Mouse (Mus musculus): ENCODE results near the gene Pdcd10. TPM values are rescaled to one million over a fixed set of nuclear protein-coding genes. Genes with fewer than 3 reads are reported as not detected.

The Pdcd10 gene
- total and polyA plus RNA-seq, 2 experiments from 2014 or later = 33.8 to 95.6 TPM

- no peak for TF ChIP-seq CTCF (IDR thresholded peaks at IDR 0.05)
- H3K4me3 ChIP-seq (ENCODE audit: low read depth, low read length) = no peak overlapping the region
- no peak overlapping the region for H3K27ac ChIP-seq (ENCODE audit: low read depth, low read length)
- WGBS = 91% methylated on average over 7 of the region's 7 CpGs
- no peaks in the 10 kb centered on the region for H3K9me3 ChIP-seq (ENCODE audit: low read length)
- H3K27me3 ChIP-seq (ENCODE audit: insufficient read depth, low read length) = no peaks in the 10 kb centered on the region
- ATAC-seq (ENCODE audit: low FRiP score) (no peak), DNase-seq (ENCODE audit: low spot score) (no peak)
- H3K4me1 ChIP-seq (ENCODE audit: insufficient read depth, low read length) = no peaks in the 10 kb centered on the region
- no peak overlapping the region for H3K4me2 ChIP-seq (ENCODE audit: low read depth, low read length, poor library complexity, severe bottlenecking)
- no peak overlapping the region for H3K9ac ChIP-seq (replicated peaks; ENCODE audit: low read length, poor library complexity, severe bottlenecking)
- H3K36me3 ChIP-seq (ENCODE audit: insufficient read depth, low read length) = no peaks in the 10 kb centered on the region
Observed at GRCm38 (mm10) chr3:75498961-75499960, 57.4 kb downstream of the Pdcd10 start.

GRCm38 (mm10) chr3:75492913-75493312, 63.7 kb downstream of the Pdcd10 start:
- Histone ChIP-seq H3K4me1 (ENCODE audit: insufficient read depth, low read length) (no peaks in the 10 kb centered on the region), H3K27me3 (ENCODE audit: insufficient read depth, low read length) (no peaks in the 10 kb centered on the region), H3K9ac (replicated peaks; ENCODE audit: low read length, poor library complexity, severe bottlenecking) (no peak overlapping the region), H3K27ac (ENCODE audit: low read depth, low read length) (no peak overlapping the region), H3K36me3 (ENCODE audit: insufficient read depth, low read length) (no peaks in the 10 kb centered on the region), H3K9me3 (ENCODE audit: low read length) (no peaks in the 10 kb centered on the region), H3K4me2 (ENCODE audit: low read depth, low read length, poor library complexity, severe bottlenecking) (no peak overlapping the region), H3K4me3 (ENCODE audit: low read depth, low read length) (no peak overlapping the region)
- ATAC-seq (ENCODE audit: low FRiP score) = no peak
- no peak for DNase-seq (ENCODE audit: low spot score)
- 73% methylated on average over 3 of the region's 3 CpGs for WGBS
- no peak for TF ChIP-seq CTCF (IDR thresholded peaks at IDR 0.05)

GRCm38 (mm10) chr3:75482056-75482455, 74.6 kb downstream of the Pdcd10 start, which contains the start of gene Wdr49:
Gene Wdr49, minus strand, starts transcription at chr3:75482156.
- no peak for DNase-seq (ENCODE audit: low spot score)
- Histone ChIP-seq H3K36me3 (ENCODE audit: insufficient read depth, low read length) (no peaks in the 10 kb centered on the region), H3K9ac (replicated peaks; ENCODE audit: low read length, poor library complexity, severe bottlenecking) (no peak within 1 kb of the TSS), H3K4me1 (ENCODE audit: insufficient read depth, low read length) (no peaks in the 10 kb centered on the region), H3K27ac (ENCODE audit: low read depth, low read length) (no peak within 1 kb of the TSS), H3K9me3 (ENCODE audit: low read length) (no peaks in the 10 kb centered on the region), H3K4me2 (ENCODE audit: low read depth, low read length, poor library complexity, severe bottlenecking) (no peak within 1 kb of the TSS), H3K4me3 (ENCODE audit: low read depth, low read length) (no peak within 1 kb of the TSS), H3K27me3 (ENCODE audit: insufficient read depth, low read length) (no peaks in the 10 kb centered on the region)
- 19% methylated on average over 2 of the region's 2 CpGs for WGBS
- ATAC-seq (ENCODE audit: low FRiP score) = no peak
- no peak for TF ChIP-seq CTCF (IDR thresholded peaks at IDR 0.05)

GRCm38 (mm10) chr3:75475106-75475505, 81.5 kb downstream of the Pdcd10 start:
- H3K36me3 ChIP-seq (ENCODE audit: insufficient read depth, low read length) = no peaks in the 10 kb centered on the region
- no peak overlapping the region for H3K27ac ChIP-seq (ENCODE audit: low read depth, low read length)
- no peaks in the 10 kb centered on the region for H3K27me3 ChIP-seq (ENCODE audit: insufficient read depth, low read length)
- no peak for ATAC-seq (ENCODE audit: low FRiP score)
- no peaks in the 10 kb centered on the region for H3K4me1 ChIP-seq (ENCODE audit: insufficient read depth, low read length)
- no peak for DNase-seq (ENCODE audit: low spot score)
- no peak overlapping the region for H3K4me2 ChIP-seq (ENCODE audit: low read depth, low read length, poor library complexity, severe bottlenecking)
- no peak overlapping the region for H3K4me3 ChIP-seq (ENCODE audit: low read depth, low read length)
- WGBS = 69% methylated on average over 7 of the region's 7 CpGs
- no peak for TF ChIP-seq CTCF (IDR thresholded peaks at IDR 0.05)
- H3K9me3 ChIP-seq (ENCODE audit: low read length) = no peaks in the 10 kb centered on the region
- no peak overlapping the region for H3K9ac ChIP-seq (replicated peaks; ENCODE audit: low read length, poor library complexity, severe bottlenecking)

GRCm38 (mm10) chr3:75474657-75475056, 82.0 kb downstream of the Pdcd10 start:
- ATAC-seq (ENCODE audit: low FRiP score) (no peak), DNase-seq (ENCODE audit: low spot score) (no peak)
- no peaks in the 10 kb centered on the region for H3K4me1 ChIP-seq (ENCODE audit: insufficient read depth, low read length)
- no peaks in the 10 kb centered on the region for H3K9me3 ChIP-seq (ENCODE audit: low read length)
- H3K36me3 ChIP-seq (ENCODE audit: insufficient read depth, low read length) = no peaks in the 10 kb centered on the region
- H3K27me3 ChIP-seq (ENCODE audit: insufficient read depth, low read length) = no peaks in the 10 kb centered on the region
- no peak overlapping the region for H3K27ac ChIP-seq (ENCODE audit: low read depth, low read length)
- 84% methylated on average over 7 of the region's 7 CpGs for WGBS
- H3K9ac ChIP-seq (replicated peaks; ENCODE audit: low read length, poor library complexity, severe bottlenecking) = no peak overlapping the region
- no peak overlapping the region for H3K4me2 ChIP-seq (ENCODE audit: low read depth, low read length, poor library complexity, severe bottlenecking)
- TF ChIP-seq CTCF (IDR thresholded peaks at IDR 0.05) = no peak
- H3K4me3 ChIP-seq (ENCODE audit: low read depth, low read length) = no peak overlapping the region

- Histone ChIP-seq H3K4me2 (ENCODE audit: low read depth, low read length, poor library complexity, severe bottlenecking) (no peak overlapping the region), H3K4me3 (ENCODE audit: low read depth, low read length) (no peak overlapping the region), H3K36me3 (ENCODE audit: insufficient read depth, low read length) (no peaks in the 10 kb centered on the region), H3K4me1 (ENCODE audit: insufficient read depth, low read length) (no peaks in the 10 kb centered on the region), H3K9me3 (ENCODE audit: low read length) (no peaks in the 10 kb centered on the region), H3K27ac (ENCODE audit: low read depth, low read length) (no peak overlapping the region), H3K9ac (replicated peaks; ENCODE audit: low read length, poor library complexity, severe bottlenecking) (no peak overlapping the region), H3K27me3 (ENCODE audit: insufficient read depth, low read length) (no peaks in the 10 kb centered on the region)
- DNase-seq (ENCODE audit: low spot score) = no peak
- no peak for TF ChIP-seq CTCF (IDR thresholded peaks at IDR 0.05)
- ATAC-seq (ENCODE audit: low FRiP score) = no peak
- 78% methylated on average over 7 of the region's 7 CpGs for WGBS
Observed at GRCm38 (mm10) chr3:75468154-75468553, 88.5 kb downstream of the Pdcd10 start.

Other genes with a start within 250 kb of the Pdcd10 start
- 0.66 and 1.2 TPM in 2 replicates for gene Wdr49, start 74.7 kb downstream of the Pdcd10 start, total RNA-seq (2014; rRNA removed)
- gene Wdr49, start 74.7 kb downstream of the Pdcd10 start, polyA plus RNA-seq (2015; fragmentation: Nextera tagmentation; extraction: Ambion mirVana) = 0.15 and 0.17 TPM in 2 replicates
- 102 and 123 TPM in 2 replicates for gene Serpini1, start 691 bp upstream of the Pdcd10 start, total RNA-seq (2014; rRNA removed)
- 142 and 152 TPM in 2 replicates for gene Serpini1, start 691 bp upstream of the Pdcd10 start, polyA plus RNA-seq (2015; fragmentation: Nextera tagmentation; extraction: Ambion mirVana)
- not detected in 2 replicates for gene Gm29133, start 191.3 kb upstream of the Pdcd10 start, total RNA-seq (2014; rRNA removed)
- gene Gm29133, start 191.3 kb upstream of the Pdcd10 start, polyA plus RNA-seq (2015; fragmentation: Nextera tagmentation; extraction: Ambion mirVana) = not detected in 2 replicates